Mouse (Mus musculus) hindbrain, embryonic 16.5 days (tissue): ENCODE results near the gene Olfr97. TPM values are rescaled to one million over a fixed set of nuclear protein-coding genes. Genes with fewer than 3 reads are reported as not detected.
A peak's percentile ranks its signal among the peaks of the same experiment; 100 is the strongest.

ENCODE experiments used
- ATAC-seq: fragments of 200-750 bp; cut with Nextera tagmentation; 2 replicates; pipeline ENCODE4 v1.8.0; 2017; ENCODE audit warnings: moderate TSS enrichment, moderate library complexity
- H3K27ac ChIP-seq: fragments of 300-500 bp; sonication (generic); 2 replicates; pipeline ENCODE4 v1.5.1; 2014; ENCODE audit warnings: low read depth, mild to moderate bottlenecking, control low read depth, low read length, moderate library complexity
- H3K27me3 ChIP-seq: fragments of 300-500 bp; sonication (generic); replicated peaks from 2 replicates; pipeline ENCODE4 v1.6.1; 2014; ENCODE audit warnings: low read length; ENCODE audit not compliant: control insufficient read depth, insufficient read depth
- H3K36me3 ChIP-seq: fragments of 300-500 bp; sonication (generic); 2 replicates; pipeline ENCODE4 v1.6.1; 2014; ENCODE audit warnings: mild to moderate bottlenecking, low read length, moderate library complexity, mixed read lengths; ENCODE audit not compliant: control insufficient read depth, insufficient read depth
- H3K4me1 ChIP-seq: fragments of 300-500 bp; sonication (generic); 2 replicates; pipeline ENCODE4 v1.6.1; 2014; ENCODE audit warnings: low read depth, low read length; ENCODE audit not compliant: control insufficient read depth, insufficient read depth
- H3K4me2 ChIP-seq: fragments of 300-500 bp; sonication (generic); 2 replicates; pipeline ENCODE4 v1.6.1; 2014; ENCODE audit warnings: mild to moderate bottlenecking, low read length, control low read depth, moderate library complexity
- H3K4me3 ChIP-seq: fragments of 300-500 bp; sonication (generic); 2 replicates; pipeline ENCODE4 v1.5.1; 2014; ENCODE audit warnings: mild to moderate bottlenecking, low read length, control low read depth, moderate library complexity
- H3K9ac ChIP-seq: fragments of 300-500 bp; sonication (generic); 2 replicates; pipeline ENCODE4 v1.6.1; 2014; ENCODE audit warnings: low read depth, mild to moderate bottlenecking, control low read depth, low read length, moderate library complexity
- H3K9me3 ChIP-seq: fragments of 300-500 bp; sonication (generic); 2 replicates; pipeline ENCODE4 v1.6.1; 2014; ENCODE audit warnings: mild to moderate bottlenecking, low read length, moderate library complexity; ENCODE audit not compliant: control insufficient read depth
- WGBS: fragments of 180-500 bp; shearing (Covaris S2); extraction: QIAGEN DNeasy Blood & Tissue Kit; methylation state at CpG from one replicate; pipeline ENCODE4 v1.1.7; 2014; 5-methylcytosine and 5-hydroxymethylcytosine counted together
- polyA plus RNA-seq: library from polyadenylated mRNA; unstranded; fragments of >200 nt; fragmentation: Nextera tagmentation; extraction: Ambion mirVana; gene quantifications from 2 replicates; pipeline ENCODE4 v1.2.1, GENCODE M21; 2015

Olfr97 gene
- polyA plus RNA-seq, 1 experiment from 2014 or later: not detected

DNA sequence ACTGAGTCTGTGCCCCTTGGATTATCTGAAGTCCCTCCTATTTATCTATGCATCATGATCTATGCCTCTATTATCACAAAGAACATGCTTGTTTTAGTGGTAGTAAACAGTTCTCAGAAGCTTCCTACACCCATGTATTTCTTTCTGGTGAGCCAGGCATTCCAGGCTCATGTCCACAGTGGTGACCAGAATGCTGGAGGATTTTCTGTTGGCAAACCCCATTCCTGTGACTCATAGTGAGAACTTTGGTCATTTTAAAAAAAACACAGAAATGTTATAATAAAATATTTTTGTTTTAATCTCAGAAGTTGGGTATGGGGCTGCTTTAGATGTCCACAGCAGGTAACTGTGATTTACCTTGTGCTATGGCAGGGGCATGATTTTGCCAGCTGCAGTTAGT lies 12.3 kb upstream of the Olfr97 start:
- ATAC-seq: no peak
- Histone ChIP-seq H3K9ac (no peak overlapping the region), H3K27ac (no peak overlapping the region), H3K4me2 (no peak overlapping the region), H3K4me1 (no peaks in the 10 kb centered on the region), H3K36me3 (no peaks in the 10 kb centered on the region), H3K9me3 (no peaks in the 10 kb centered on the region), H3K4me3 (no peak overlapping the region), H3K27me3 (no peaks in the 10 kb centered on the region)

GRCm38 (mm10) chr17:37246715-37247114 lies 9.6 kb upstream of the Olfr97 start:
- no peaks in the 10 kb centered on the region for H3K9me3 ChIP-seq
- ATAC-seq: peak; percentile 72; the same call in 1 of the 2 replicates
- H3K4me3 ChIP-seq: no peak overlapping the region
- no peak overlapping the region for H3K4me2 ChIP-seq
- H3K27me3 ChIP-seq: no peaks in the 10 kb centered on the region
- no peaks in the 10 kb centered on the region for H3K36me3 ChIP-seq
- H3K27ac ChIP-seq: no peak overlapping the region
- H3K4me1 ChIP-seq: no peaks in the 10 kb centered on the region
- H3K9ac ChIP-seq: no peak overlapping the region
- 40% methylated on average over 5 of the region's 5 CpGs for WGBS

GRCm38 (mm10) chr17:37242198-37242597 lies 5.1 kb upstream of the Olfr97 start:
- 52% methylated on average over 3 of the region's 3 CpGs for WGBS
- Histone ChIP-seq H3K4me2 (no peak overlapping the region), H3K4me3 (no peak overlapping the region), H3K36me3 (no peaks in the 10 kb centered on the region), H3K27ac (no peak overlapping the region), H3K27me3 (no peaks in the 10 kb centered on the region), H3K4me1 (no peaks in the 10 kb centered on the region), H3K9me3 (no peaks in the 10 kb centered on the region), H3K9ac (no peak overlapping the region)
- no peak for ATAC-seq

DNA sequence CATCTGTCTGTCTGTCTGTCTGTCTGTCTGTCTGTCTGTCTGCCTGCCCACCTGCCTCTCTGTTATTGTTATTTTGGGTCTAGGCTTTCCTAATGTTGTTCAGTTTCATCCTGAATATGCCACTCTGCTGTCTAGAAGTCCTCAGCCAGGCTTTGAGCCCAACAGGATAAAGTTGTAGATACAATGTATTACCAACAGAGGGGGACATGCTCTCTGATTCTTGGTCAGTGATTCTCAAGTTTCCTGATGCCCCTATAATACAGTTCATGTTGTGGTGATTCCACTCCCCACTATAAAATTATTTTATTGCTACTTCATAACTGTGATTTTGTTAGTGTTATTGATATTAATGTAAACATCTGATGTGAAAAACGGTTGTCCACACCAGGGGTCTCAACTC lies 15.3 kb downstream of the Olfr97 start:
- no peak overlapping the region for H3K4me3 ChIP-seq
- no peak overlapping the region for H3K9ac ChIP-seq
- H3K27ac ChIP-seq: no peak overlapping the region
- H3K4me1 ChIP-seq: no peaks in the 10 kb centered on the region
- no peaks in the 10 kb centered on the region for H3K27me3 ChIP-seq
- no peaks in the 10 kb centered on the region for H3K36me3 ChIP-seq
- ATAC-seq: no peak
- peaks cover 6% of the 10 kb centered on the region; the same call in 1 of the 2 replicates for H3K9me3 ChIP-seq
- 25% methylated on average over 1 of the region's 1 CpGs for WGBS
- H3K4me2 ChIP-seq: no peak overlapping the region

- no peak for ATAC-seq
- H3K36me3 ChIP-seq: no peaks in the 10 kb centered on the region
- peaks cover 6% of the 10 kb centered on the region; the same call in 1 of the 2 replicates for H3K9me3 ChIP-seq
- no peak within 1 kb of the TSS for H3K9ac ChIP-seq
- no peak within 1 kb of the TSS for H3K4me2 ChIP-seq
- H3K27ac ChIP-seq: no peak within 1 kb of the TSS
- no peaks in the 10 kb centered on the region for H3K27me3 ChIP-seq
- H3K4me3 ChIP-seq: no peak within 1 kb of the TSS
- WGBS: 69% methylated on average over 4 of the region's 4 CpGs
- H3K4me1 ChIP-seq: no peaks in the 10 kb centered on the region
These were observed 17.3 kb downstream of the Olfr97 start, which contains the start of gene Olfr96 for GRCm38 (mm10) chr17:37219846-37220245. Gene Olfr96, plus strand, starts transcription at chr17:37220146.

- H3K4me2 ChIP-seq: no peak overlapping the region
- no peak for ATAC-seq
- no peak overlapping the region for H3K4me3 ChIP-seq
- no peak overlapping the region for H3K9ac ChIP-seq
- H3K27me3 ChIP-seq: no peaks in the 10 kb centered on the region
- no peak overlapping the region for H3K27ac ChIP-seq
- peaks cover 6% of the 10 kb centered on the region; the same call in 1 of the 2 replicates for H3K9me3 ChIP-seq
- no peaks in the 10 kb centered on the region for H3K4me1 ChIP-seq
- 80% methylated on average over 3 of the region's 3 CpGs for WGBS
- H3K36me3 ChIP-seq: no peaks in the 10 kb centered on the region
These were observed 18.6 kb downstream of the Olfr97 start for GRCm38 (mm10) chr17:37218486-37218885.

- 76% methylated on average over 3 of the region's 3 CpGs for WGBS
- H3K27me3 ChIP-seq: no peaks in the 10 kb centered on the region; the same call in 1 of the 2 replicates
- no peak for ATAC-seq
- H3K4me3 ChIP-seq: no peak within 1 kb of the TSS
- no peak within 1 kb of the TSS for H3K27ac ChIP-seq
- H3K36me3 ChIP-seq: no peaks in the 10 kb centered on the region
- no peaks in the 10 kb centered on the region for H3K4me1 ChIP-seq
- H3K9me3 ChIP-seq: peaks cover 6% of the 10 kb centered on the region; the same call in 1 of the 2 replicates
- no peak within 1 kb of the TSS for H3K4me2 ChIP-seq
- no peak within 1 kb of the TSS for H3K9ac ChIP-seq
These were observed 24.1 kb downstream of the Olfr97 start, which contains the start of gene Olfr95 for GRCm38 (mm10) chr17:37213018-37213417. Gene Olfr95, minus strand, starts transcription at chr17:37213118.

DNA sequence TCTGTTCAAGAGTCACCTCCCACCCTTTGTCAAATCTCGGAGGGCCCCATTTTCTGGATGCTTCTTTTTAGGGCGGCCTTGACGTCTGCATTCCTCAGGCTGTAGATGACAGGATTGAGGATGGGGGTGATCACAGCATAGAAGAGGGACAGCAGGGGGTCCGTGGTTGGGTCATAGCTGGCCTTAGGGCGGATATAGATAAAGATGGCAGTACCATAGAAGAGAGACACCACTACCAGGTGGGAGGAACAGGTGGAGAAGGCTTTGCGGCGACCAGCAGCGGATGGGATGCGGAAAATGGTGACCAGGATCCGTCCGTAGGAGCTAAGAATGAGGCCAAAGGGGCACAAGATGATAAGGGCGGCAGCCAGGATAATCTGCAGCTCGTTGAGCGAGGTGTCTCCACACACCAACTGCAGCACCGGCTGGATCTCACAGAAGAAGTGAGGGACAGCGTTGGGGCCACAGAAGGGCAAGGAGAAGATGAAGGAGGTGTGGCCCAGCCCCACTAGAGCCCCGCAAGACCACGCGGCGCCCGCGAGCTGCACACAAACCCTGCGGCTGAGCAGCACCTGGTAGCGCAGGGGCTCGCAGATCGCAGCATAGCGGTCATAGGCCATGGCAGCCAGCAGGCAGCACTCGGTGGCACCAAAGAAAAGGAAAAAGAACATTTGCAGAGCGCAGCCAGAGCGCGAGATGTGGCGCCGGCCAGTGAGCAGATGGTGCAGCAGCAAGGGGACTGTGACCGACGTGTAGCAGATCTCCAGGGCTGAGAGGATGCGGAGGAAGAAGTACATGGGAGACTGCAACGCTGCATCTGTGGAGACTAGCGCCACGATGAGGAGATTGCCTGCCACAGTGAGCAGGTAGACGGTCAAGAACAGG lies 26.0 kb downstream of the Olfr97 start:
- Histone ChIP-seq H3K27me3 (no peaks in the 10 kb centered on the region; the same call in 1 of the 2 replicates), H3K9ac (peak overlapping the region; percentile 69), H3K4me3 (peak overlapping the region; percentile 44), H3K9me3 (no peaks in the 10 kb centered on the region), H3K27ac (no peak overlapping the region), H3K36me3 (no peaks in the 10 kb centered on the region), H3K4me2 (peak overlapping the region; percentile 69), H3K4me1 (no peaks in the 10 kb centered on the region)
- ATAC-seq: peak; percentile 91
- 23% methylated on average over 40 of the region's 40 CpGs for WGBS

DNA sequence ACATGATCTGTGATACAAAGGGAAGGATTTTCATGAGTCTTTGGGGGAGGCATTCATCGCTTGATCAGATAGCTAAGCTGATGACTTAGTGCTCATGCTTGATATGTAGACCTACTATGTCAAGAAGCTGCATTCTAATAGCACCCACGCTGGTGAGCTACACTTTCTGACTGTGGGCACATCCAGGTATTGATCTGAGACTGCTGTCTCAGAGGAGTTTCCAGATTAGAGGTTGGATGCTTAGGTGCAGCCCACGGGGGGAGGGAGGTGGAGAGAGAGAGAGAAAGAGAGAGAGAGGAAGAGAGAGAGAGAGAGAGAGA lies 33.3 kb downstream of the Olfr97 start:
- H3K4me3 ChIP-seq: no peak overlapping the region
- no peak overlapping the region for H3K4me2 ChIP-seq
- ATAC-seq: peak; percentile 52
- no peaks in the 10 kb centered on the region for H3K27me3 ChIP-seq
- no peaks in the 10 kb centered on the region for H3K9me3 ChIP-seq
- H3K9ac ChIP-seq: no peak overlapping the region
- H3K36me3 ChIP-seq: no peaks in the 10 kb centered on the region
- H3K27ac ChIP-seq: no peak overlapping the region
- 32% methylated on average over 3 of the region's 3 CpGs for WGBS
- H3K4me1 ChIP-seq: no peaks in the 10 kb centered on the region
